Mouse (Mus musculus): ENCODE measurements around the gene Vstm5. TPM values are rescaled to one million over a fixed set of nuclear protein-coding genes. Genes with fewer than 3 reads are reported as not detected.

The Vstm5 gene
- polyA plus RNA-seq, 1 experiment, result not detected

DNA sequence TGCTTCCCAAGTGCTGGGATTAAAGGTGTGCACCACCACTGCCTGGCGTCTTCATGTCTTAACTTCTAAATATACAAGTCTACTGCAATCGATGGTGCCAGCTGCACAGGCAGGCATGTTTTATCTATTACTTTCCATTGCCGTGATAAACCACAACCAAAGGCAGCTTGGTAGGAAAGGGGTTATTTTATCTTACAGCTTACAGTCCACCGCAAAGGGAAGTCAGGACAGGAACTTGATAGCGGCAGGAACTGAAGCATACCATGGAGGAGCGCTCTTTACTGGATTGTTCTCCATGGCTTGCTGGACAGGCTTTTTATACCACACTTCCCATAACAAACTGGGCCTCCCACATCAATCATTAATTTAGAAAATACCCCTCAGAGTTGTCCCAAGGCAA lies 50.4 kb downstream of the Vstm5 start:
- peak; percentile 97 for TF ChIP-seq GATA1 (IDR thresholded peaks at IDR 0.05; ENCODE audit: low read length)

DNA sequence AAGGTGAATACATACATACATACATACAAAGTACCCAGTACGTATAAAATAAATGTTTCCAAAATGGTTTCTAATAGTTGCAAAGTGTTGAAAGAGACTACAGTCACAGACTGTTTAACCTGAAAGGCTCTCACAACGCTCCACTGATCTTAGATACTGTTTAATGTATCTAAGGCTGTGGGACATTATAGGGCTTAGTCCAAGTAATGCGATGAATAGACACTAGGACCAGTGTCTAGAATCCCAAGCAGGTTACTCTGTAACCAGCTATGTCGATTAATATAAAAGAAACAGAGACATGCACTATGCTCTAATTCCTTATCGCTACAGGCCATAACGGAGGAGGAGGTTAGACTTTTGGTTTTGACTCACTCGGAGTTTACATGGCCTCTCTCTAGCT lies 58.3 kb downstream of the Vstm5 start:
- no peak for TF ChIP-seq GATA1 (IDR thresholded peaks at IDR 0.05; ENCODE audit: low read length)

- no peak for TF ChIP-seq GATA1 (IDR thresholded peaks at IDR 0.05; ENCODE audit: low read length)
Observed at GRCm38 (mm10) chr9:15298451-15298850, 59.6 kb downstream of the Vstm5 start.

GRCm38 (mm10) chr9:15300056-15300455 lies 61.2 kb downstream of the Vstm5 start:
- TF ChIP-seq GATA1 (IDR thresholded peaks at IDR 0.05; ENCODE audit: low read length), result no peak

DNA sequence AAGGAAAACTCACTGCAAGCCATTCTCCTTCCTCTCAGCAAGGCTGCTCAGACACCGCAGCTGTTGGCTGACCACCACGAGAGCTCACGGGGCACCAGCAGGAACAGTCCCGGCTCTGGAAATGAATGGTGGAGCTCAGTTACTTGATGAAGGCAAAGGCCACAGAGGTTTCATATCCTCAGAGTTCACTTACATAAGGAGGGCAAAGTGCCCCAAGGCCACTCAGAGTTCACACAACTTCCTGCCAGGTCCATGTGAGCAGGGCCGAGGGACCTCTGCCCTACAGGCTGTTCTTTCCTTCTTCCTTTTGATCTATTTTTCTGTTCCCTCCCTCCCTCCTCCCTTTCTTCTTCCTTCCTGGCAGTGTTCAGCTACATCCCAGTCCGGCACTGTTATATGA lies 62.6 kb downstream of the Vstm5 start:
- no peak for TF ChIP-seq GATA1 (IDR thresholded peaks at IDR 0.05; ENCODE audit: low read length)

DNA sequence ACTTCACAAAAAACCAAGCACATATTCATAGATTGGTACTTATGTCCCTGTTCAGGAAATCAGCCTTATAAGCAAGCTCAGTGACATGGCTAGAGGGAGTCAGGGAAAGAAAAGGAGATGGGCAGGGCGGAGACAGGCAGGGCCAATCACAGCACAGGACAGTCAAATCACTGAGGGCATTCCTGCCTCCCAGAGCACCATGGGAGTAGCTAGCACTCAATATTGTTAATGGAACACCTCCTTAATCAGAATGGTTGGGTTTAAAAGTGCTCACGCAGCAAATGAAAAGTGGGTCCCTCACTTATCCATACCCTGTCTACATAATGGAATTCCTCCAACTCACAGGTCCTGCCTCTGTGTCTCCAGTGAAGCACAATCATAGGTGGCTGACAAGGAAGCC lies 64.0 kb downstream of the Vstm5 start:
- TF ChIP-seq GATA1 (IDR thresholded peaks at IDR 0.05; ENCODE audit: low read length), result no peak

- TF ChIP-seq GATA1 (IDR thresholded peaks at IDR 0.05; ENCODE audit: low read length), result no peak
Observed at GRCm38 (mm10) chr9:15305503-15306397, 66.9 kb downstream of the Vstm5 start, which contains the start of gene Taf1d. Gene Taf1d (plus strand): TSS chr9:15306214.

DNA sequence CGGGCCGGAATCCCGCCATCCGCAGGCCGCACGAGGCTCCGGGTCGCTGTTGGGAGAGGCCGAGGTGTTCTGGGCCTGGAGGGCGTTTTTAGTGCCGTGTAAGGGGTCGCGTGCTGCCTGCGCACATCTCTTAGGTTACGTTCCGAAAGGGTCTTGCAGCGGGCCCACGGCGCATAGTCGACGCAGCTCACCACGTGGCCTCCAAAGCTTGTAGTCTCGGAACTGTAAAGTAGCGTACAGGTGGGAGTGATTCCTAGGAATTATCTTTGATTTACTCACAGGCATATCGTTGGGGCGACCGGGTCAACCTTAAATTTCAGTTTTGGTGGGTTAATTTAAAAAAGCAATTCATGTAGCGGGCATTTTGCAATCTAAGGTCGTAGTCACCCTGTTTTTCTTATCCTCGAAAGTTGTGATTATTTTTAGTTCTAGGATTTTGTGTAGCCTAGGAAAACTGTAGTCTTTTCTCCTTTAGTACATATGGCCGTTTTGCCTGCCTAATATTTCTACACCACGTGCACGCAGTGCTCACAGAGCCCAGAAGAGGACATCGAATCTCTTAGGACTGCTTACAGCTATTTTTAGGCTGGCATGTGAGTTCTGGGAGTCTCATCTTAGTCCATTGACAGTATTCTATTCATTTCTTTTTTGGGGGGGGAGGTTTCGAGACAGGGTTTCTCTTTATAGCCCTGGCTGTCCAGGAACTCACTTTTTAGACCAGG lies 67.7 kb downstream of the Vstm5 start, which contains the start of gene 4931406C07Rik:
Gene 4931406C07Rik (minus strand): TSS at position 51 of the 722 bp plus-strand sequence.
- no peak for TF ChIP-seq GATA1 (IDR thresholded peaks at IDR 0.05; ENCODE audit: low read length)

GRCm38 (mm10) chr9:15307257-15307656 lies 68.4 kb downstream of the Vstm5 start:
- TF ChIP-seq GATA1 (IDR thresholded peaks at IDR 0.05; ENCODE audit: low read length), result no peak

- TF ChIP-seq GATA1 (IDR thresholded peaks at IDR 0.05; ENCODE audit: low read length), result no peak
Observed at GRCm38 (mm10) chr9:15308254-15308653, 69.4 kb downstream of the Vstm5 start.

Other genes starting within 250 kb of the Vstm5 start
- not detected in 2 replicates for gene Panx1, start 193.6 kb upstream of the Vstm5 start, polyA plus RNA-seq (2012)
- gene Hephl1, start 126.9 kb upstream of the Vstm5 start, polyA plus RNA-seq (2012), result not detected in 2 replicates
- gene Med17, start 40.9 kb downstream of the Vstm5 start, polyA plus RNA-seq (2012), result 23.0 and 26.5 TPM in 2 replicates
- 12.0 and 18.6 TPM in 2 replicates for gene Taf1d, start 67.2 kb downstream of the Vstm5 start, polyA plus RNA-seq (2012)
- gene 4931406C07Rik, start 67.4 kb downstream of the Vstm5 start, polyA plus RNA-seq (2012), result 2.1 and 2.9 TPM in 2 replicates
- 4.7 and 5.3 TPM in 2 replicates for gene Cep295, start 118.7 kb downstream of the Vstm5 start, polyA plus RNA-seq (2012)